ENCODE assay signal across 32 mouse cellular contexts in the genomic region with DNA sequence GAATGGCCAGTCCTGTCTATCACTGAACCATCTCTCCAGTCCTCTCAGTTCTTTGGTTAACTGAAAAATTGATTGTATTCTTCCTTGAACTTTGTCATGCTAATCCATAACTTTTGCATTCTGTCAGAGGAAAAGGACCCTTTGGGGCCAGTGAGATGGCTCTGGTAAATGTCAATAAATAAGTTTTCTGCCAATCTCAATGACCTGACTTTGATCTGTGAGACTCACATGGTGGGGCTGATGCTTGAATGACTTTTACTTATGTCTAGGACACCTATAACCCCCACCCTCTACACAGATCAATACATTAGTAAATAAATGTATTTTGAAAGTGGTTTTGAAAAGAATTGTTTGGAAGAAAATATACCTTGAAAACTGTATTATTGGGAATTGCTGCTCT. TPM values are rescaled to one million over a fixed set of nuclear protein-coding genes. Genes with fewer than 3 reads are reported as not detected.
DNase-seq lines count a peak whose midpoint lies in the region; ATAC-seq and TF ChIP-seq lines count a peak whose summit lies in the region.
"Had no signal": no experiment of that assay in that cellular context is flagged by ENCODE, and none has a peak within 500 bp of the region (broad histone marks: within the 10 kb centered on the region; RNA-seq: fewer than 3 reads in every experiment).

No protein-coding gene starts in this region.

- peaks cover 62% of the 10 kb centered on the region for H3K79me2 ChIP-seq in myocyte (ENCODE audit: control insufficient read depth, insufficient read depth)

- H3K4me1 ChIP-seq in embryonic fibroblast, embryonic 13.5 days (ENCODE audit: control insufficient read depth, insufficient read depth, low read length) = peaks cover 12% of the 10 kb centered on the region; the same call in 1 of the 2 replicates
- no peaks in the 10 kb centered on the region for H3K4me1 ChIP-seq in stomach, embryonic 15.5 days
- H3K4me1 ChIP-seq in lung, postnatal 0 days (ENCODE audit: insufficient read depth, low read depth, low read length) = no peaks in the 10 kb centered on the region
- H3K4me1 ChIP-seq: embryonic facial prominence, embryonic 10.5 days; forebrain, embryonic 13.5 days; heart, embryonic 10.5 days; heart, embryonic 13.5 days had no signal

- TF ChIP-seq CTCF in layer of hippocampus, adult 2 months (conservative IDR thresholded peaks at IDR 0.05) = no peak
- TF ChIP-seq CTCF in embryonic fibroblast, embryonic 13.5 days (IDR thresholded peaks at IDR 0.05; ENCODE audit: borderline replicate concordance, insufficient read depth, low read length) = no peak
- TF ChIP-seq CTCF in lung, postnatal 0 days (IDR thresholded peaks at IDR 0.05) = no peak

- TF ChIP-seq POLR2A in embryonic fibroblast, embryonic 13.5 days (IDR thresholded peaks at IDR 0.05; ENCODE audit: low read depth, low read length) = no peak
- TF ChIP-seq POLR2A in myocyte (IDR thresholded peaks at IDR 0.05; ENCODE audit: insufficient read length, low read depth) = no peak

- peaks cover under 1% of the 10 kb centered on the region for H3K36me3 ChIP-seq in myocyte (ENCODE audit: control insufficient read depth, insufficient read depth)
- no peaks in the 10 kb centered on the region for H3K36me3 ChIP-seq in stomach, embryonic 15.5 days
- no peaks in the 10 kb centered on the region for H3K36me3 ChIP-seq in lung, postnatal 0 days (ENCODE audit: insufficient read depth, low read length)
- H3K36me3 ChIP-seq: embryonic facial prominence, embryonic 10.5 days; embryonic facial prominence, embryonic 13.5 days; forebrain, embryonic 10.5 days; G1E; heart, embryonic 10.5 days; heart, embryonic 13.5 days had no signal

- no peak overlapping the region for H3K4me3 ChIP-seq in layer of hippocampus, adult 2 months
- no peak overlapping the region for H3K4me3 ChIP-seq in embryonic fibroblast, embryonic 13.5 days (ENCODE audit: insufficient read depth, low read length)
- H3K4me3 ChIP-seq in myocyte = no peak overlapping the region
- no peak overlapping the region for H3K4me3 ChIP-seq in stomach, embryonic 15.5 days (replicated peaks)
- H3K4me3 ChIP-seq in lung, postnatal 0 days (ENCODE audit: low read depth, low read length) = no peak overlapping the region
- H3K4me3 ChIP-seq: embryonic facial prominence, embryonic 10.5 days; embryonic facial prominence, embryonic 13.5 days; forebrain, embryonic 10.5 days; forebrain, embryonic 13.5 days; heart, adult 2 months; heart, embryonic 10.5 days; heart, embryonic 13.5 days had no signal

- H3K27ac ChIP-seq in layer of hippocampus, adult 2 months = peak overlapping the region; percentile 68; the same call in 1 of the 2 replicates
- H3K27ac ChIP-seq in embryonic fibroblast, embryonic 13.5 days (ENCODE audit: insufficient read depth, low read length) = peak overlapping the region; percentile 80; the same call in 1 of the 2 replicates
- H3K27ac ChIP-seq in stomach, embryonic 15.5 days = peak overlapping the region; percentile 54; the same call in 1 of the 2 replicates
- no peak overlapping the region for H3K27ac ChIP-seq in lung, postnatal 0 days (ENCODE audit: low read length)
- H3K27ac ChIP-seq: embryonic facial prominence, embryonic 10.5 days; embryonic facial prominence, embryonic 13.5 days; forebrain, embryonic 10.5 days; forebrain, embryonic 13.5 days; heart, adult 2 months; heart, embryonic 10.5 days; heart, embryonic 13.5 days; hindbrain, embryonic 14.5 days had no signal

- H3K4me2 ChIP-seq in myocyte (ENCODE audit: low read depth) = peak overlapping the region; percentile 71
- H3K4me2 ChIP-seq in stomach, embryonic 15.5 days = no peak overlapping the region
- H3K4me2 ChIP-seq in lung, postnatal 0 days (replicated peaks; ENCODE audit: low read depth, low read length) = no peak overlapping the region
- H3K4me2 ChIP-seq: embryonic facial prominence, embryonic 13.5 days; forebrain, embryonic 13.5 days; heart, embryonic 13.5 days; hindbrain, embryonic 14.5 days had no signal

- no peaks in the 10 kb centered on the region for H3K27me3 ChIP-seq in myocyte (ENCODE audit: control insufficient read depth, insufficient read depth, insufficient read length)
- H3K27me3 ChIP-seq in stomach, embryonic 15.5 days (replicated peaks) = no peaks in the 10 kb centered on the region
- no peaks in the 10 kb centered on the region for H3K27me3 ChIP-seq in lung, postnatal 0 days (replicated peaks; ENCODE audit: insufficient read depth, low read length)
- H3K27me3 ChIP-seq: CH12.LX; embryonic facial prominence, embryonic 13.5 days; forebrain, embryonic 13.5 days; heart, embryonic 13.5 days; Patski had no signal

- no peak for TF ChIP-seq EP300 in lung, postnatal 0 days (IDR thresholded peaks at IDR 0.05)

- no peak for ATAC-seq in stomach, embryonic 15.5 days (ENCODE audit: insufficient read depth, low FRiP score, low read depth)
- ATAC-seq in lung, postnatal 0 days = no peak
- ATAC-seq: forebrain, embryonic 13.5 days; forebrain, embryonic 16.5 days; Patski had no signal

- no peak for DNase-seq in layer of hippocampus, adult 2 months (ENCODE audit: low spot score in 2 of 2)
- DNase-seq in layer of hippocampus, adult 9-11 months = no peak
- DNase-seq in lung, postnatal 0 days (ENCODE audit: low spot score) = no peak
- no peak for DNase-seq in cerebellum, postnatal 36 days
- DNase-seq in ovary, postnatal 14 days (ENCODE audit: low spot score) = no peak
- DNase-seq: adrenal gland, postnatal 10 days; adrenal gland, postnatal 36 days; B cell, adult 2 months; cerebellum, adult 2 months; cerebellum, adult 9-11 months; cerebellum, postnatal 25 days; embryo, embryonic 11 days; gastrocnemius, postnatal 10 days; gastrocnemius, postnatal 36 days; heart, adult 2 months; heart, postnatal 14 days; heart, postnatal 4 days had no signal

- H3K9ac ChIP-seq in stomach, embryonic 15.5 days = no peak overlapping the region
- no peak overlapping the region for H3K9ac ChIP-seq in lung, postnatal 0 days (replicated peaks; ENCODE audit: low read depth)
- H3K9ac ChIP-seq: embryonic facial prominence, embryonic 13.5 days; forebrain, embryonic 13.5 days; heart, embryonic 13.5 days; hindbrain, embryonic 14.5 days had no signal

- no peak overlapping the region for H3ac ChIP-seq in myocyte (ENCODE audit: control insufficient read depth, insufficient read length)

- H3K9me3 ChIP-seq in stomach, embryonic 15.5 days = no peaks in the 10 kb centered on the region
- no peaks in the 10 kb centered on the region for H3K9me3 ChIP-seq in lung, postnatal 0 days (ENCODE audit: low read length)
- H3K9me3 ChIP-seq: embryonic facial prominence, embryonic 10.5 days; embryonic facial prominence, embryonic 13.5 days; forebrain, embryonic 10.5 days; forebrain, embryonic 13.5 days; heart, embryonic 10.5 days; heart, embryonic 13.5 days had no signal

TF ChIP-seq in myocyte, 11 proteins besides CTCF, POLR2A, EP300 and RAD21:
- no peak for TF ChIP-seq E2F4 (IDR thresholded peaks at IDR 0.05; ENCODE audit: insufficient read depth)
- no peak for TF ChIP-seq USF1 (IDR thresholded peaks at IDR 0.05; ENCODE audit: low read depth)
- no peak for TF ChIP-seq TCF3 (IDR thresholded peaks at IDR 0.05; ENCODE audit: insufficient read length, low read depth)
- TF ChIP-seq MAX (IDR thresholded peaks at IDR 0.05; ENCODE audit: low read depth) = no peak
- TF ChIP-seq POLR2AphosphoS2 (IDR thresholded peaks at IDR 0.05; ENCODE audit: insufficient read length, low read depth) = no peak

RNA-seq across cellular contexts. Expression of a gene that starts 38.7 kb away (rescaled TPM):
- 10 to 100 TPM; 31.1 to 34.2 TPM for total RNA-seq in layer of hippocampus, adult 2 months (2021)
- polyA plus RNA-seq in embryonic fibroblast, embryonic 13.5 days (2011; ENCODE audit: insufficient read length, low read depth, missing spikeins) = 81.9 and 92.6 TPM in 2 replicates
- 15.9 TPM for polyA plus RNA-seq in myocyte (2012; fragmentation: generic; extraction: Trizol)
- polyA plus RNA-seq in stomach, embryonic 15.5 days (2015; fragmentation: Nextera tagmentation; extraction: Ambion mirVana) = 33.9 and 37.3 TPM in 2 replicates
- 48.0 and 48.3 TPM in 2 replicates for polyA plus RNA-seq in lung, postnatal 0 days (2015; fragmentation: Nextera tagmentation; extraction: Ambion mirVana)
- total RNA-seq: CH12.LX; granulocyte monocyte progenitor cell, adult 5-6 weeks had no signal
- polyA plus RNA-seq: G1E had no signal
